Mouse (Mus musculus): ENCODE measurements around the gene Tnfrsf25. TPM values are rescaled to one million over a fixed set of nuclear protein-coding genes. Genes with fewer than 3 reads are reported as not detected.
A peak's percentile ranks its signal among the peaks of the same experiment; 100 is the strongest.

Tnfrsf25 gene
- polyA plus RNA-seq, 1 experiment from 2014 or later, result 0.54 TPM

- Histone ChIP-seq H3K36me3 (ENCODE audit: control insufficient read depth, insufficient read depth, low read length) (no peaks in the 10 kb centered on the region), H3K4me3 (ENCODE audit: low read depth, low read length) (no peak overlapping the region), H3K9me3 (ENCODE audit: control insufficient read depth, low read length) (no peaks in the 10 kb centered on the region), H3K27ac (ENCODE audit: low read depth, low read length) (no peak overlapping the region), H3K4me2 (ENCODE audit: low read depth, low read length) (no peak overlapping the region), H3K27me3 (ENCODE audit: control insufficient read depth, insufficient read depth, low read length) (no peaks in the 10 kb centered on the region), H3K4me1 (ENCODE audit: control insufficient read depth, insufficient read depth, low read length) (no peaks in the 10 kb centered on the region), H3K9ac (replicated peaks; ENCODE audit: low read depth, low read length) (no peak overlapping the region)
- no peak for ATAC-seq (ENCODE audit: low read depth)
- 33% methylated on average over 11 of the region's 11 CpGs for WGBS
These were observed 17.6 kb upstream of the Tnfrsf25 start for GRCm38 (mm10) chr4:152097911-152098799.

- ATAC-seq (ENCODE audit: low read depth), result no peak
- Histone ChIP-seq H3K9ac (replicated peaks; ENCODE audit: low read depth, low read length) (no peak overlapping the region), H3K36me3 (ENCODE audit: control insufficient read depth, insufficient read depth, low read length) (0 out of 2 replicates have a peak, but pooled peaks cover 4% of the 10 kb centered on the region), H3K4me3 (ENCODE audit: low read depth, low read length) (no peak overlapping the region), H3K4me2 (ENCODE audit: low read depth, low read length) (no peak overlapping the region), H3K27me3 (ENCODE audit: control insufficient read depth, insufficient read depth, low read length) (no peaks in the 10 kb centered on the region), H3K27ac (ENCODE audit: low read depth, low read length) (no peak overlapping the region), H3K4me1 (ENCODE audit: control insufficient read depth, insufficient read depth, low read length) (no peaks in the 10 kb centered on the region), H3K9me3 (ENCODE audit: control insufficient read depth, low read length) (no peaks in the 10 kb centered on the region)
- WGBS, result 83% methylated on average over 11 of the region's 11 CpGs
These were observed 15.2 kb upstream of the Tnfrsf25 start for GRCm38 (mm10) chr4:152100541-152100940.

GRCm38 (mm10) chr4:152101081-152101653, 14.6 kb upstream of the Tnfrsf25 start:
- H3K4me3 ChIP-seq (ENCODE audit: low read depth, low read length), result no peak overlapping the region
- H3K27ac ChIP-seq (ENCODE audit: low read depth, low read length), result no peak overlapping the region
- no peak overlapping the region; the same call in 1 of the 2 replicates for H3K9ac ChIP-seq (replicated peaks; ENCODE audit: low read depth, low read length)
- H3K9me3 ChIP-seq (ENCODE audit: control insufficient read depth, low read length), result no peaks in the 10 kb centered on the region
- H3K27me3 ChIP-seq (ENCODE audit: control insufficient read depth, insufficient read depth, low read length), result no peaks in the 10 kb centered on the region
- H3K4me2 ChIP-seq (ENCODE audit: low read depth, low read length), result no peak overlapping the region
- H3K36me3 ChIP-seq (ENCODE audit: control insufficient read depth, insufficient read depth, low read length), result 0 out of 2 replicates have a peak, but pooled peaks cover 4% of the 10 kb centered on the region
- no peaks in the 10 kb centered on the region for H3K4me1 ChIP-seq (ENCODE audit: control insufficient read depth, insufficient read depth, low read length)
- ATAC-seq (ENCODE audit: low read depth), result no peak
- WGBS, result 75% methylated on average over 7 of the region's 7 CpGs

GRCm38 (mm10) chr4:152101921-152102320, 13.8 kb upstream of the Tnfrsf25 start:
- Histone ChIP-seq H3K4me3 (ENCODE audit: low read depth, low read length) (no peak overlapping the region), H3K27me3 (ENCODE audit: control insufficient read depth, insufficient read depth, low read length) (no peaks in the 10 kb centered on the region), H3K27ac (ENCODE audit: low read depth, low read length) (no peak overlapping the region), H3K9me3 (ENCODE audit: control insufficient read depth, low read length) (no peaks in the 10 kb centered on the region), H3K4me2 (ENCODE audit: low read depth, low read length) (no peak overlapping the region), H3K36me3 (ENCODE audit: control insufficient read depth, insufficient read depth, low read length) (0 out of 2 replicates have a peak, but pooled peaks cover 4% of the 10 kb centered on the region), H3K9ac (replicated peaks; ENCODE audit: low read depth, low read length) (no peak overlapping the region), H3K4me1 (ENCODE audit: control insufficient read depth, insufficient read depth, low read length) (no peaks in the 10 kb centered on the region)
- WGBS, result 96% methylated on average over 16 of the region's 16 CpGs
- ATAC-seq (ENCODE audit: low read depth), result no peak

- Histone ChIP-seq H3K4me2 (ENCODE audit: low read depth, low read length) (no peak overlapping the region), H3K36me3 (ENCODE audit: control insufficient read depth, insufficient read depth, low read length) (0 out of 2 replicates have a peak, but pooled peaks cover 4% of the 10 kb centered on the region), H3K9me3 (ENCODE audit: control insufficient read depth, low read length) (no peaks in the 10 kb centered on the region), H3K4me1 (ENCODE audit: control insufficient read depth, insufficient read depth, low read length) (peaks cover 8% of the 10 kb centered on the region), H3K4me3 (ENCODE audit: low read depth, low read length) (no peak overlapping the region), H3K27ac (ENCODE audit: low read depth, low read length) (no peak overlapping the region), H3K9ac (replicated peaks; ENCODE audit: low read depth, low read length) (no peak overlapping the region), H3K27me3 (ENCODE audit: control insufficient read depth, insufficient read depth, low read length) (no peaks in the 10 kb centered on the region)
- WGBS, result 33% methylated on average over 7 of the region's 7 CpGs
- no peak for ATAC-seq (ENCODE audit: low read depth)
These were observed 12.7 kb upstream of the Tnfrsf25 start for GRCm38 (mm10) chr4:152103025-152103424.

GRCm38 (mm10) chr4:152106746-152107145, 9.0 kb upstream of the Tnfrsf25 start:
- H3K4me2 ChIP-seq (ENCODE audit: low read depth, low read length), result no peak overlapping the region
- H3K4me3 ChIP-seq (ENCODE audit: low read depth, low read length), result no peak overlapping the region
- peaks cover 13% of the 10 kb centered on the region for H3K4me1 ChIP-seq (ENCODE audit: control insufficient read depth, insufficient read depth, low read length)
- 56% methylated on average over 9 of the region's 9 CpGs for WGBS
- ATAC-seq (ENCODE audit: low read depth), result no peak
- H3K36me3 ChIP-seq (ENCODE audit: control insufficient read depth, insufficient read depth, low read length), result 0 out of 2 replicates have a peak, but pooled peaks cover 4% of the 10 kb centered on the region
- H3K27ac ChIP-seq (ENCODE audit: low read depth, low read length), result no peak overlapping the region
- H3K27me3 ChIP-seq (ENCODE audit: control insufficient read depth, insufficient read depth, low read length), result no peaks in the 10 kb centered on the region
- H3K9ac ChIP-seq (replicated peaks; ENCODE audit: low read depth, low read length), result no peak overlapping the region
- H3K9me3 ChIP-seq (ENCODE audit: control insufficient read depth, low read length), result no peaks in the 10 kb centered on the region

- WGBS, result 5% methylated on average over 24 of the region's 24 CpGs
- H3K27ac ChIP-seq (ENCODE audit: low read depth, low read length), result peak overlapping the region; percentile 44; the same call in 1 of the 2 replicates
- peak overlapping the region; percentile 42 for H3K9ac ChIP-seq (replicated peaks; ENCODE audit: low read depth, low read length)
- H3K36me3 ChIP-seq (ENCODE audit: control insufficient read depth, insufficient read depth, low read length), result peaks cover 9% of the 10 kb centered on the region; the same call in 1 of the 2 replicates
- H3K9me3 ChIP-seq (ENCODE audit: control insufficient read depth, low read length), result no peaks in the 10 kb centered on the region
- ATAC-seq (ENCODE audit: low read depth), result peak; percentile 52
- H3K27me3 ChIP-seq (ENCODE audit: control insufficient read depth, insufficient read depth, low read length), result no peaks in the 10 kb centered on the region
- peaks cover 13% of the 10 kb centered on the region for H3K4me1 ChIP-seq (ENCODE audit: control insufficient read depth, insufficient read depth, low read length)
- H3K4me3 ChIP-seq (ENCODE audit: low read depth, low read length), result peak overlapping the region; percentile 31
- H3K4me2 ChIP-seq (ENCODE audit: low read depth, low read length), result peak overlapping the region; percentile 64
These were observed 8.2 kb upstream of the Tnfrsf25 start for GRCm38 (mm10) chr4:152107493-152107892.

- H3K4me1 ChIP-seq (ENCODE audit: control insufficient read depth, insufficient read depth, low read length), result peaks cover 13% of the 10 kb centered on the region
- H3K9me3 ChIP-seq (ENCODE audit: control insufficient read depth, low read length), result no peaks in the 10 kb centered on the region
- 7% methylated on average over 30 of the region's 30 CpGs for WGBS
- ATAC-seq (ENCODE audit: low read depth), result peak; percentile 95
- no peaks in the 10 kb centered on the region for H3K27me3 ChIP-seq (ENCODE audit: control insufficient read depth, insufficient read depth, low read length)
- H3K36me3 ChIP-seq (ENCODE audit: control insufficient read depth, insufficient read depth, low read length), result peaks cover 9% of the 10 kb centered on the region; the same call in 1 of the 2 replicates
- H3K27ac ChIP-seq (ENCODE audit: low read depth, low read length), result peak overlapping the region; percentile 44; the same call in 1 of the 2 replicates
- H3K9ac ChIP-seq (replicated peaks; ENCODE audit: low read depth, low read length), result peak overlapping the region; percentile 42
- H3K4me3 ChIP-seq (ENCODE audit: low read depth, low read length), result peak overlapping the region; percentile 31
- peak overlapping the region; percentile 64 for H3K4me2 ChIP-seq (ENCODE audit: low read depth, low read length)
These were observed 7.7 kb upstream of the Tnfrsf25 start for GRCm38 (mm10) chr4:152107971-152108509.

Measured in neural tube, embryonic 14.5 days (tissue).